Mouse (Mus musculus) cerebellum, adult 2 months (tissue): ENCODE measurements around the gene St3gal5. TPM values are rescaled to one million over a fixed set of nuclear protein-coding genes. Genes with fewer than 3 reads are reported as not detected.

ENCODE experiments used
- DNase-seq, 2 experiments: peaks; one replicate each; pipeline ENCODE4 v3.0.0; 2021
- H3K27ac ChIP-seq: fragments of 200-500 bp; 2 replicates; pipeline ENCODE4 v1.5.1; 2012; ENCODE audit warnings: low read length, control low read depth, inconsistent platforms; ENCODE audit not compliant: insufficient read depth
- H3K27me3 ChIP-seq: fragments of 200-500 bp; 2 replicates; pipeline ENCODE4 v1.6.1; 2012; ENCODE audit warnings: inconsistent platforms, mild to moderate bottlenecking, low read length, moderate library complexity; ENCODE audit not compliant: control insufficient read depth, insufficient read depth
- H3K4me1 ChIP-seq: fragments of 200-500 bp; 2 replicates; pipeline ENCODE4 v1.6.1; 2011; ENCODE audit warnings: low read length; ENCODE audit not compliant: control insufficient read depth, insufficient read depth
- H3K4me3 ChIP-seq: fragments of 200-500 bp; replicated peaks from 2 replicates; pipeline ENCODE3; 2011; ENCODE audit warnings: mild to moderate bottlenecking, low read depth, low read length, control low read depth; ENCODE audit not compliant: insufficient read depth
- CTCF ChIP-seq: fragments of 200-500 bp; IDR thresholded peaks from 2 replicates; pipeline ENCODE4 v1.5.1; 2011; ENCODE audit warnings: low read depth, mild to moderate bottlenecking, control low read depth, low read length, moderate library complexity, borderline replicate concordance; ENCODE audit not compliant: insufficient read depth
- POLR2A ChIP-seq: fragments of 200-500 bp; IDR thresholded peaks from 2 replicates; pipeline ENCODE4 v1.6.1; 2011; ENCODE audit warnings: low read length, control low read depth, borderline replicate concordance; ENCODE audit not compliant: insufficient read depth
- WGBS: fragments of 180-500 bp; shearing (Covaris S2); methylation state at CpG from one replicate; pipeline ENCODE4 v1.1.7; 2018; 5-methylcytosine and 5-hydroxymethylcytosine counted together
- polyA plus RNA-seq: library from polyadenylated mRNA; depleted of rRNA; stranded (reverse); fragments of >200 nt; gene quantifications from 2 replicates; pipeline ENCODE4 v1.2.3, GENCODE M21; 2012

St3gal5 gene
- polyA plus RNA-seq, 1 experiment: 129 TPM

GRCm38 (mm10) chr6:72087402-72087801, 10.0 kb upstream of the St3gal5 start:
- TF ChIP-seq POLR2A (no peak), CTCF (no peak)
- no peak for DNase-seq
- H3K4me3 ChIP-seq: no peak overlapping the region
- no peaks in the 10 kb centered on the region for H3K27me3 ChIP-seq
- no peaks in the 10 kb centered on the region for H3K4me1 ChIP-seq
- H3K27ac ChIP-seq: no peak overlapping the region
- WGBS: 90% methylated on average over 5 of the region's 5 CpGs

DNA sequence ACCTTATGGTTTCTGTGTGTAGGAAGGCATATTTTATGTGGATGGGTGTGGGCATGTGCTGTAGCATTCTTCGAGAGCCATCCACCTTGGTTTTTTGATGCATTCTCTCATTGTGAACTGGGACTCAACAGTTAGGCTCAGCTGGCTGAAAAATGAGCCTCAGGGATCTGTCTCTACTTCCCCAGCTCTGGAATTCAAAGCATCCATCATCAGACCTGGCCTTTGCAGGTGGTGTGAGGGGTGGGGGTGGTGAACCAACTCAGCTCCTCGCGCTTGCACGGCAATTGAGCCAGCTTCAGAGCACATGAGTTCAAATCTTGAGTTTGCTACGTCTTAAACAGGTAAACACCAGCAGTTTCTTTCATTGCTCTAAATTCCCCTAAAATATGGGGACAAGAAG, 7.5 kb upstream of the St3gal5 start:
- TF ChIP-seq CTCF (no peak), POLR2A (no peak)
- Histone ChIP-seq H3K4me1 (no peaks in the 10 kb centered on the region), H3K27ac (no peak overlapping the region), H3K4me3 (no peak overlapping the region), H3K27me3 (no peaks in the 10 kb centered on the region)
- DNase-seq: no peak
- WGBS: 97% methylated on average over 5 of the region's 5 CpGs

- WGBS: 61% methylated on average over 6 of the region's 6 CpGs
- no peak for TF ChIP-seq CTCF
- no peak for TF ChIP-seq POLR2A
- no peaks in the 10 kb centered on the region for H3K4me1 ChIP-seq
- H3K27ac ChIP-seq: no peak overlapping the region
- H3K4me3 ChIP-seq: no peak overlapping the region
- no peak for DNase-seq
- no peaks in the 10 kb centered on the region for H3K27me3 ChIP-seq
Observed at GRCm38 (mm10) chr6:72091007-72091406, 6.4 kb upstream of the St3gal5 start.

GRCm38 (mm10) chr6:72093121-72093520, 4.3 kb upstream of the St3gal5 start:
- no peak for DNase-seq

DNA sequence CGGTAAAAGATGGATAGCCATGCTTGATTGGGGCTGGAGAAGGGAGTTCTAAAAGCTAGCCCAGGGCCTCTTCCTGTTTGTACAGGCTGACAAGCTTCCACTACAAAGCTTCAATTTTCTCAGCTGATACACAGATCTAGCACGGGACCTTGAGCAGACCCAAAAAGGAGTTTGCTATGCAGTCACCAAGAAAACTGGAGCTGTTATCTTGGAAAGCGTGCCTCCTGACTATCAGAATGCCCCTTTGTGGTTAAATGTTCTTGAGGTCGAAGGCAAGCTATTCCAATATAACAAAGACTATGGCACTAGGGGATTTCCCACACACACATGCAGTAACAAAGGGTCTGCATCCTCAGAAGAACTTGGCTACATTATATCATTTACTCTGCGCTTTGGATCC, 1.2 kb upstream of the St3gal5 start:
- TF ChIP-seq POLR2A (no peak), CTCF (no peak)
- no peak overlapping the region for H3K4me3 ChIP-seq
- H3K27ac ChIP-seq: no peak overlapping the region
- no peak for DNase-seq
- no peaks in the 10 kb centered on the region for H3K27me3 ChIP-seq
- H3K4me1 ChIP-seq: peaks cover 6% of the 10 kb centered on the region
- 90% methylated on average over 5 of the region's 5 CpGs for WGBS

More at GRCm38 (mm10) chr6:72093121-72093520, 4.3 kb upstream of the St3gal5 start:
- no peaks in the 10 kb centered on the region for H3K4me1 ChIP-seq
- WGBS: 97% methylated on average over 1 of the region's 1 CpGs
- TF ChIP-seq POLR2A: no peak
- TF ChIP-seq CTCF: no peak
- no peak overlapping the region for H3K4me3 ChIP-seq
- H3K27me3 ChIP-seq: no peaks in the 10 kb centered on the region
- H3K27ac ChIP-seq: no peak overlapping the region

- Histone ChIP-seq H3K4me1 (peaks cover 8% of the 10 kb centered on the region), H3K4me3 (peak overlapping the region; percentile 99), H3K27me3 (no peaks in the 10 kb centered on the region), H3K27ac (peak overlapping the region; percentile 82)
- WGBS: 53% methylated on average over 8 of the region's 8 CpGs
- TF ChIP-seq CTCF (no peak), POLR2A (no peak)
- no peak for DNase-seq
Observed at GRCm38 (mm10) chr6:72096669-72097068, 723 bp upstream of the St3gal5 start.

DNA sequence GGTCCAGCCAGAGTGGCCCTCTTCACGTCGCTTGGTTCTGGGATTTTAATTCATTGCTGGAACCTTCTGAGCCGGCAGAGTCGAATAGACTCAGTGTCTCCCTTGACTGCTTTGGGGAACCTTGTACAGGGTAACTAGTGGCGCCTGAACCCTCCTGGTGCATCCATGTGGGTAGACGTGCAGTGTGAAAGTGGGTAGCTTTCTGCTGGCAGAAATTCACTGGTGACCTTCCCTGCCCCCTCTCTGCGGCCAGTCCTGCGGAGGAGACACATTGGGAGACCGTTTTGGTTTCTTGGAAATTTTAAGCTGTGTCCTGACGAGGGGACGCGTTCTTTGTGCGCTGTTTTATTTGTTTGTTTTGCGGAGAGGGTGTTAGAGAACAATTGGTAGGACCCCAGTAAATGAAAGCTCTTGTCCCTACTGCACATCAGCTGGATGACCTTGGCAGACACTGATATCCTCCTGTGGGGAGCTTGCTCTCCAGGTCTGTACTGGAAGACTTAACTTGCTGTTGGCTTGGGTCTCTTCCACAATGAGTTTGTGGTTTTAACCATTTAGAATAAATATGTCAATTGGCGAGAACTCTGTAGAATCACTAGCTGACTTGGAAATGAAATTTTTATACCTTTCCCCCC, 746 bp downstream of the St3gal5 start:
- H3K4me3 ChIP-seq: peak overlapping the region; percentile 99
- 1% methylated on average over 15 of the region's 15 CpGs for WGBS
- no peaks in the 10 kb centered on the region for H3K27me3 ChIP-seq
- H3K27ac ChIP-seq: peak overlapping the region; percentile 99
- peak in 1 of 2 experiments; percentile 59 for DNase-seq
- TF ChIP-seq POLR2A: no peak
- TF ChIP-seq CTCF: no peak
- H3K4me1 ChIP-seq: peaks cover 13% of the 10 kb centered on the region

DNA sequence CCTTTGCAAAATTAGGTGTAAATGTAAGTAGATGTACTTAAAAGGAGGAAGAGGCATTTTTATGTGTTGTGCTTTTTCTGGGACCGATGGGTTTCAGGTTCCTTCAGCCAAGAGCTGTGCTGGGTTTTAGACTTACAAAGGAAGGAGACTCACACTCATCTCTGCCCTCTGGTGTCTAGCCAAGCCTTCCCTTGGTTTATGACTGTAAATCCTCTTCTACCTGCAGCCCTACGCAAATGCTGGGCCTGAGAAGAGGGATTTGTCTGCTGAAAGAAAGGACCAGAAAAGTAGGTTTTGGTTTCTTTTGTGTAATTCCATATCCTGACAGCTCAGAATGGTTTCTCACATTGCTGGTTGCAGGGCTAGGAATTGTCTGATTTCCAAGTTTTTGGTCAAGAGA, 1.3 kb downstream of the St3gal5 start:
- H3K4me1 ChIP-seq: peaks cover 19% of the 10 kb centered on the region
- WGBS: 5% methylated on average over 2 of the region's 2 CpGs
- peak; percentile 57 to 73 for DNase-seq
- no peaks in the 10 kb centered on the region for H3K27me3 ChIP-seq
- peak; percentile 41; the same call in 1 of the 2 replicates for TF ChIP-seq CTCF
- TF ChIP-seq POLR2A: no peak
- H3K4me3 ChIP-seq: peak overlapping the region; percentile 99
- H3K27ac ChIP-seq: peak overlapping the region; percentile 99

- no peak for TF ChIP-seq POLR2A
- TF ChIP-seq CTCF: no peak
- Histone ChIP-seq H3K27ac (peak overlapping the region; percentile 99), H3K27me3 (no peaks in the 10 kb centered on the region), H3K4me3 (peak overlapping the region; percentile 99), H3K4me1 (peaks cover 22% of the 10 kb centered on the region)
- 8% methylated on average over 3 of the region's 3 CpGs for WGBS
- peak in 1 of 2 experiments; percentile 48 for DNase-seq
Observed at GRCm38 (mm10) chr6:72099281-72099680, 1.9 kb downstream of the St3gal5 start.
